Mouse (Mus musculus) adrenal gland, adult 2 months (tissue): ENCODE measurements around the gene Padi1. TPM values are rescaled to one million over a fixed set of nuclear protein-coding genes. Genes with fewer than 3 reads are reported as not detected.

ENCODE experiments used
- DNase-seq: peaks from one replicate; pipeline ENCODE4 v3.0.0; 2021
- polyA plus RNA-seq: library from polyadenylated mRNA; depleted of rRNA; stranded (reverse); fragments of >200 nt; gene quantifications from 2 replicates; pipeline ENCODE4 v1.2.3, GENCODE M21; 2012
- total RNA-seq, 2 experiments: library from RNA; stranded (reverse); gene quantifications; 2 replicates each; pipeline ENCODE4 v1.2.3; 2021

Gene Padi1
- total and polyA plus RNA-seq, 3 experiments, result not detected

GRCm38 (mm10) chr4:140862036-140862650, 16.6 kb upstream of the Padi1 start:
- peak; percentile 72 for DNase-seq

DNA sequence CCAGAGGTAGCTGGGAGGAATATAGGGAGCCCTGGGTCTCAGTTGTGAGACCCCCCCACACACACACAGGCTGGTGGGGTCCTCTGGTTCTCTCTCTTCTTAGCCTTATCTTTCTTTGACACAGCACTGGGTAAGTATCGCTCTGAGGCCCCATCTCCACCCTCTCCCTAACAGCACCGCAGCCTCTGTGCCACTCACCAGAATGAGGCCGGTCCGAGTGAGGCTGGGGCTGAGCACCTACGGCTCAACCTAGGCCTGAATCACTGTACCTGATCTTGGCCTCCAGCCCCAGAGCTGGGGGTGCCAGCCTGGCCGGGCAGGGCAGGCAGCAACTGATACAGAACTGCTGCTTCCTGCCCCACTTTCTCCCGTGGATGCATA, 15.2 kb upstream of the Padi1 start:
- no peak for DNase-seq

- DNase-seq, result no peak
Observed at GRCm38 (mm10) chr4:140860125-140860766, 14.7 kb upstream of the Padi1 start.

DNA sequence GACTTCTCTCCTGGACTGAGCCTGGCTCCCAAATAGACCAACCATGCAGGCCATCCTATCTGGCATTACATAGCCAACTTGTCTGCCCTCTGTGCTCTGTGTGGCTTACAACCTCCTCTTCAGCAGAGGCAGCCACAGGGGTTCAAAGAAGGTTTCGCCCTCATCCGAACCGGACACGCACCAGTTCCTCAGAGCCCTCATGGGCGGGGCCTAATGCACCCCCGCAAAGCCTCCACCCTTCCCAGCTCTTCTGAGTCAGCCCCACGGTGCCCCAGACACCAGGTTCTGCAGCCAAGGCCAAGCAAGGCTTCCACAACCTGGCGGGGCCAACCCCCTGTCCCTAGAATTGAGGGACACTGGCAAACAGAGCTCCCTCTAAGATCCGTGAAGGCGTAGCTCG, 13.7 kb upstream of the Padi1 start:
- no peak for DNase-seq

DNA sequence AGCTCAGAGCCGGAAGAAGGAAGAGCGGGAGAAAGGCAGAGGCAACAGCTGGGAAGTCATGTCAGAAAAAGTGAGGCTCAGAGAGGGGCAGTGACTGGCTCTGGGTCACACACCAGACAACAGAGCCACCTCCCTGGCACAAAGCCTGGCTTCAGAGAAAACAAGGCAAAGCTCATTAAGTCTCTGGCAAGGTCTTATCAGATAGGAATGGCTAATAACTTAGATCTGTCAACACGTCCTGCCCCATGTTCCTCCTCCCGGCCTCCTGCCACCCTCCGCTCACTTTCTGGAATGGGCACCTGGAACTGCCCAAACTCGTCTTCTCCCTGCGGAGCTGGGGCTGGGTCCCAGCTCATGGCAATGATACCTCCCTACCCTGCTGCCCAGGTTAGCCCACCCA, 12.2 kb upstream of the Padi1 start:
- no peak for DNase-seq

DNA sequence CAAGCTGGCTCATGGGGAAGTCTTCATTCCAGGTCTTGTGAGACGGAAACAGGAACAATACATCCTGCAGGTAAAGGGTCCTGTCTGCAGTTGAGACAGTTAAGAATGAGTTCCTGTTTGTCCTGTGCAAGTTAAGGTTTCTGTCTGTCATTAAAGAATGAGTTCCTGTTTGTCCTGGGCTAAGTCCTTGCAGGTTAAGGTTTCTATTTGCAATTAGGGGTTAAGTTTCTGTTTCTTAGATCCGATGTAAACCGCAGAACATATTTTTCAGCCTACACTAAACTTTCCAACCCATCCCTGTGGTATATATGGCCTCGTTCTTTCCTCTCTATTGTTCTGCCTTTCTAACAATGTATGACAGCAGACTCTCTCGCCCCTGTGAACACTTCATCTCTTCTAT, 11.5 kb upstream of the Padi1 start:
- no peak for DNase-seq

DNA sequence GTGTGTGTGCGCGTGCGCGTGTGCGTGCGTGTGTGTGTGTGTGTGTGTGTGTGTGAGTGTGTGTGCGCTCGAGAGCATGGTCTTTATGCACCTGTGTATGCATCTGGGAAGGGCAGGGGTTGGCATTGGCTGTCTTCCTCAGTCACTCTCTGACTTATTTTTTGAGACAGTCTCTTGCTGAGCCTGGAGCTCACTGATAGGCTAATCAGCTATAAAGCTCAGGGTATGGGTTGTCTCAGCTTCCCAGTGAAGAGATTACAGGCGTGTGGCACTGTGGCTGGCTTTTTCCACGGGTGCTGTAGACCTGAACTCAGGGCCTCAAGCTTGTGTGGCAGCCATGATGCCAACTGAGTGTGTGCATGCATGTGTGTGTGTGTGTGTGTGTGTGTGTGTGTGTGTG, 9.6 kb upstream of the Padi1 start:
- no peak for DNase-seq

DNA sequence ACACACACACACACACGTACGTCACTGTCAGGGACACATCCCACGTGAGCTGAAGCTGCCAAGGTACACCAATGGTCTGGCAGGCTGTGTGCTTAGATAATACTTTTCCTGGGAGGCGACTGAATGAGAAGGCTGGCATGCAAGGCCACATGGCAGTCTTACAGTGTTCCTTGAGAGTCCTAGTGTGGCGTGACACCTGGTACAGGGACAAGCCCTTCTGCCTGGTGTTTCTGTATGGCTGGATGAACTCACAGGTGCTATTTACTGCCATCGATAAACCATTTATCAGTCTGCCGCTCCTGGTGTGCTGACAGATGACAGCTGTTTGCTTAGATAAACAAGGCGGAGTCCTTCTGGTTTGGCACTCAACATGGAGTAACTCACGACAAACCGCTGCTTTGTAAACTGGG, 8.9 kb upstream of the Padi1 start:
- DNase-seq, result no peak

GRCm38 (mm10) chr4:140853626-140854025, 8.0 kb upstream of the Padi1 start:
- no peak for DNase-seq

GRCm38 (mm10) chr4:140849310-140849709, 3.7 kb upstream of the Padi1 start:
- DNase-seq, result no peak

DNA sequence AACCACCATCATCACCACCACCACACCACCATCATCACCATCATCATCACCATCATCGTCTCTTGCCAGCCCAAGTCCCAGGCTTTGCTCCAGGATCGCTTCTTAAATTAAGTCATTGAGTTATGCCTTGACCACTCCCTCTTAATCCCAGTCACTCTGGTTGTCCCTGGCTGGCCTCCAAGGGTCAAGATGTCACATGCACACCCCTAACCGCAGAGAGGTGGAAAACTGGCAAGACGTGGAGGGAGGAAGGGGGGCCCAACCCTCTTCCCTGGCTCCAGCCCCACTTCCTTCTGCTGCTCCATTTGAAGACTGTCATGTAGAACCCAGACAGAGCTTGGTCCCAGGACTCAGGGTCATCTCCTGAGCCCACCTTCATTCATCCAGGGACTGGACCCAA, 587 bp downstream of the Padi1 start:
- no peak for DNase-seq

- DNase-seq, result no peak
Observed at GRCm38 (mm10) chr4:140843670-140844280, 1.8 kb downstream of the Padi1 start.

- DNase-seq, result no peak
Observed at GRCm38 (mm10) chr4:140842909-140843308, 2.7 kb downstream of the Padi1 start.

- peak; percentile 95 for DNase-seq
Observed at GRCm38 (mm10) chr4:140837879-140838278, 7.7 kb downstream of the Padi1 start.

DNA sequence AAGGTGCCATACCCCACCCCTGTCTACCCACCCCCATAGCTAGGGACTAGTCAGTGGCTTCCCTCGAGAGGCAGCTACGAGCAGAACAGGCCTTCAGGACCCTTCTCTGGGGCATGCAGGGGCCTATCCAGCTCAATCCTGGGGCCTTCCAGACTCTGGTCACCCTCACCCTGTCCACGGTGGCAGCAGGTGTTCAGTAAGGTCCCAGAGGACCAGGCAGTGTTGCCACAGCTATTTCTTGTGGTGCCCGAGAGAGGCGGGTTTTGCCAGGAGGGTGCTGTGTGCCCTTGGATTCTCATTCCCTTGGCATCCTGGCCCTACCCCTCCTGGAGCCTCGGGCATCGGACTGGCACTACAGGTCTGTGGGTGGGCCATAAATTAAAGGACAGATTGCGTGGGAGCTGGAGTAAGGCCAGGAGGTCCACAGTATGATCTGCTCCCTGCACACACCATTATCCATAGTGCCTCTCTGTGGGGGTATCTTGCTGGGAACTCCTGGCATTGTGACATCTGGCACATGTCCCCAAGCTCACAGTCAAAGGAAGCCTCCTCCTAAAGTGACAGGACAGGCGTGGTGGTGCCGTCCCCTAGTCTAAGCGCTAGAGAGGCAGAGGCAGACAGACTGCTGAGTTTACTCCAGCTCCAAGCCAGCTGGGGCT, 9.2 kb downstream of the Padi1 start:
- DNase-seq, result peak; percentile 71

GRCm38 (mm10) chr4:140835682-140836081, 9.9 kb downstream of the Padi1 start:
- DNase-seq, result peak; percentile 70

- DNase-seq, result peak; percentile 64
Observed at GRCm38 (mm10) chr4:140834327-140834934, 11.1 kb downstream of the Padi1 start.

- no peak for DNase-seq
Observed at GRCm38 (mm10) chr4:140832821-140833220, 12.8 kb downstream of the Padi1 start.

DNA sequence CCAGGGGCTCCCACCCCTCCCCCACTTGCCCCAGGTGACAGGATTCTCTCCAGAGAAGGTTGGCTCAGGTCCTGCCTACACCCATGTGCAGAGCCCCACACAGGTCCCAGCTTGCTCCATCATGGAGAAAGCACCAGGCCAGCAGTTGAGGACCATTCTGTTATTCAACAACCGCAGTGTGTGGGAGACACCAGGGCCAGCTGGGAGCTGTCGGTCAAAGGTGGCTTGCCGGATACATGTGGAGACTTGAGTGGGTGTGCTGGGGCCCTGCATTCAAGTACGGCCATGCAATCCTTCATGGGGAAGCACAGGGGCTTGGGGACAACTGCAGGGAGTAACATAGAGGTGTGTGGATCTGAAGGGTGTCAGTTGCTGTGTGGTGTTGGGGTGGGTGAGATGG, 13.8 kb downstream of the Padi1 start:
- no peak for DNase-seq

DNA sequence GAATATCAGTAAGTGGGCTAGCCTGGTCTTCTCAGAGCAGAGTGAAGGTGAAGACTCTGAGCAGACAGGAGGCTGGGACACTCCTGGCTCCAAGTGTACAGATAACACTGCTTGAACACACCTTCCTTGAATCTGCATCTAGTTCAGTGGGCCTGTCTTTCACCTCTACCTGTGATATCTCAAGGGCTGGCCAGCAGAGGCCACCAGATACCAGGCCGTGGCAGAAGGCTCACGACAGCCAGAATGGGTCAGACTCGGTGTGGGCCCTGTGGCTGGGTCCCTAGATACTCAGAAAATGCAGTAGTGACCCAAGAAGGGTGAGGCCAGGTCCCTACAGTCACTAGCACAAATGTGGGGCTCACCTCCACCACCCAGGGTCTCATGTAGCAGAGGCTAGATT, 18.3 kb downstream of the Padi1 start:
- no peak for DNase-seq

DNA sequence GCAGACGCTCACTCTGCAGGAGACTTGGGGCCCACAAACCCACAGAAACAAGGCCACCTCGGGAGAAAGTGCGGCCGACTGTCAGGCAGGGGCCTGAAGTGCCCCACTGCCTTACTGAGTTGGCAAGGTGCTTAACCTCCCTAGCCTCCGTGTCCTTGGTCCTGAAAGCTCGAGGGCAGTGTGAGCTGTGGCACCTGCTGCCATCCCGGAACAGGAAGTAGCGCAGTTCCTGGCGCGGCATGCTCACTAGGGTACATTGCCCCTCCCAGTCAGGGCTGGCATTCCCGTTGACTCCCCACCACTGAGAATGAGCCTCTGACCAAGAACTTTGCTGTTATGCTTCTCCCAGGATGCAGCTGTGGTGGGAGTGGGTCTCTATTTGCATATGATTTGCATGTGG, 19.6 kb downstream of the Padi1 start:
- no peak for DNase-seq

DNA sequence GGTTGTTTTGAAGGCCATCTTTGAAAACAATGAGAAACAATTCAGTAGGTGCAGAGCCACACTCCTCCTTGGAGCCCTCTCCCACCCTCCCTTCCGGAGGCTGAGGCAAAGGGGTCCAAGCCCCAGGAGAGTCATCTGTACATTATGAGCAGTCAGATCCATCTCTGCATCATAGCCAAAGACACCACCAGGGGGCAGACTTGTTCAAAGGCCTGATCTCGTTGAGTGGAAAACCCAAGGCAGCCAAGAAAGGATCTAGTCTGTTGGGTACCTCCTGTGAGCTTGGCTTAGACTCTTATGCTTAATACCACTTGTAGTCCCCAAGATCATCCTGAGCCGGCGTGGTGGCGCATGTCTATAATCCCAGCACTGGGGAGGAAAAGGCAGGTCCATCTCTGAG, 23.6 kb downstream of the Padi1 start:
- peak; percentile 69 for DNase-seq

- no peak for DNase-seq
Observed at GRCm38 (mm10) chr4:140817413-140817812, 28.2 kb downstream of the Padi1 start.
